Mouse (Mus musculus) forebrain, embryonic 16.5 days (tissue): ENCODE data around the gene Cfap58. TPM values are rescaled to one million over a fixed set of nuclear protein-coding genes. Genes with fewer than 3 reads are reported as not detected.

Experiments used
- ATAC-seq: fragments of 200-750 bp; cut with Nextera tagmentation; 2 replicates; pipeline ENCODE4 v1.8.0; 2017; ENCODE audit warnings: mild to moderate bottlenecking, moderate library complexity
- H3K27ac ChIP-seq: fragments of 300-500 bp; sonication (generic); 2 replicates; pipeline ENCODE4 v1.5.1; 2014; ENCODE audit warnings: low read length, control low read depth
- H3K27me3 ChIP-seq: fragments of 300-500 bp; sonication (generic); replicated peaks from 2 replicates; pipeline ENCODE4 v1.6.1; 2014; ENCODE audit warnings: low read length; ENCODE audit not compliant: control insufficient read depth, insufficient read depth
- H3K36me3 ChIP-seq: fragments of 300-500 bp; sonication (generic); 2 replicates; pipeline ENCODE4 v1.6.1; 2014; ENCODE audit not compliant: control insufficient read depth, insufficient read depth
- H3K4me1 ChIP-seq: fragments of 300-500 bp; sonication (generic); replicated peaks from 2 replicates; pipeline ENCODE4 v1.6.1; 2014; ENCODE audit warnings: low read length; ENCODE audit not compliant: control insufficient read depth, insufficient read depth
- H3K4me2 ChIP-seq: fragments of 300-500 bp; sonication (generic); 2 replicates; pipeline ENCODE4 v1.6.1; 2014; ENCODE audit warnings: mild to moderate bottlenecking, low read length, control low read depth
- H3K4me3 ChIP-seq: fragments of 300-500 bp; sonication (generic); replicated peaks from 2 replicates; pipeline ENCODE4 v1.5.1; 2014; ENCODE audit warnings: mild to moderate bottlenecking, low read length, control low read depth
- H3K9ac ChIP-seq: fragments of 300-500 bp; sonication (generic); replicated peaks from 2 replicates; pipeline ENCODE4 v1.6.1; 2014; ENCODE audit warnings: low read depth, low read length, control low read depth
- H3K9me3 ChIP-seq: fragments of 300-500 bp; sonication (generic); 2 replicates; pipeline ENCODE4 v1.6.1; 2016; ENCODE audit warnings: low read length; ENCODE audit not compliant: control insufficient read depth
- WGBS: fragments of 180-500 bp; shearing (Covaris S2); extraction: QIAGEN DNeasy Blood & Tissue Kit; methylation state at CpG from one replicate; pipeline ENCODE4 v1.1.7; 2014; 5-methylcytosine and 5-hydroxymethylcytosine counted together
- polyA plus RNA-seq: library from polyadenylated mRNA; unstranded; fragments of >200 nt; fragmentation: Nextera tagmentation; extraction: Ambion mirVana; gene quantifications from 2 replicates; pipeline ENCODE4 v1.2.1, GENCODE M21; 2015

The Cfap58 gene
- polyA plus RNA-seq, 1 experiment from 2014 or later: 0.33 TPM

DNA sequence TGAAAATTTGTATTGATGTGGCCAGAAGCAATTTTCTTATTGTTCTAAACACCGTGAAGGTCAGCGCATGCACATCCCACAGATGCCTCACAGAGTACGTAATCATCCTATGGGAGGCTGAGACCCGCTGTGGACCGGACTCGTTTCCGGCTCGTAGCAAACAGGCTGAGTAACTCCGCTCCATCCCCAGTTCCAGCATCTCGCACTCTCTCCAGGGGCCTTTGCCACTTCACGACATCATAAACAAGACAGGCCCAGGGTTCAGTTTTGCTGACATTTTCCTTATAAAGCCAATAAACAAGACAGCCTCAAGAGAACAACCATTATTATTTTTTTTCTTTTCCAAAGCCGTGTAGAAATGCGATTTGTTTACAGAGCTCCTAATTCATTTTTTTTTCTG lies 82.6 kb downstream of the Cfap58 start:
- Histone ChIP-seq H3K4me3 (no peak overlapping the region), H3K27ac (no peak overlapping the region), H3K9me3 (no peaks in the 10 kb centered on the region), H3K4me1 (no peaks in the 10 kb centered on the region; the same call in 1 of the 2 replicates), H3K4me2 (no peak overlapping the region), H3K9ac (no peak overlapping the region), H3K27me3 (no peaks in the 10 kb centered on the region), H3K36me3 (no peaks in the 10 kb centered on the region)
- no peak for ATAC-seq
- WGBS: 74% methylated on average over 13 of the region's 13 CpGs

- H3K27ac ChIP-seq: no peak overlapping the region
- 60% methylated on average over 15 of the region's 15 CpGs for WGBS
- no peaks in the 10 kb centered on the region for H3K27me3 ChIP-seq
- no peak overlapping the region for H3K4me2 ChIP-seq
- H3K9me3 ChIP-seq: no peaks in the 10 kb centered on the region
- no peak overlapping the region for H3K4me3 ChIP-seq
- H3K36me3 ChIP-seq: no peaks in the 10 kb centered on the region
- 0 out of 2 replicates have a peak, but pooled peaks have one; percentile 18 for ATAC-seq
- H3K9ac ChIP-seq: no peak overlapping the region
- H3K4me1 ChIP-seq: no peaks in the 10 kb centered on the region
These were observed 84.0 kb downstream of the Cfap58 start for GRCm38 (mm10) chr19:48021435-48021834.

GRCm38 (mm10) chr19:48022763-48023162 lies 85.3 kb downstream of the Cfap58 start:
- H3K4me2 ChIP-seq: no peak overlapping the region
- H3K27ac ChIP-seq: no peak overlapping the region
- H3K9me3 ChIP-seq: no peaks in the 10 kb centered on the region
- no peaks in the 10 kb centered on the region for H3K4me1 ChIP-seq
- H3K36me3 ChIP-seq: no peaks in the 10 kb centered on the region
- WGBS: 60% methylated on average over 5 of the region's 5 CpGs
- no peaks in the 10 kb centered on the region for H3K27me3 ChIP-seq
- H3K4me3 ChIP-seq: no peak overlapping the region
- H3K9ac ChIP-seq: no peak overlapping the region
- ATAC-seq: no peak

- H3K9ac ChIP-seq: no peak overlapping the region
- no peak overlapping the region for H3K27ac ChIP-seq
- 90% methylated on average over 10 of the region's 10 CpGs for WGBS
- no peaks in the 10 kb centered on the region for H3K36me3 ChIP-seq
- H3K4me1 ChIP-seq: no peaks in the 10 kb centered on the region
- H3K9me3 ChIP-seq: no peaks in the 10 kb centered on the region
- H3K27me3 ChIP-seq: no peaks in the 10 kb centered on the region
- H3K4me3 ChIP-seq: no peak overlapping the region
- no peak overlapping the region for H3K4me2 ChIP-seq
- no peak for ATAC-seq
These were observed 86.3 kb downstream of the Cfap58 start for GRCm38 (mm10) chr19:48023726-48024125.

- ATAC-seq: no peak
- H3K9me3 ChIP-seq: no peaks in the 10 kb centered on the region
- H3K27ac ChIP-seq: no peak overlapping the region
- no peaks in the 10 kb centered on the region for H3K36me3 ChIP-seq
- H3K4me2 ChIP-seq: no peak overlapping the region
- 82% methylated on average over 8 of the region's 8 CpGs for WGBS
- H3K27me3 ChIP-seq: no peaks in the 10 kb centered on the region
- H3K4me3 ChIP-seq: no peak overlapping the region
- H3K9ac ChIP-seq: no peak overlapping the region
- H3K4me1 ChIP-seq: no peaks in the 10 kb centered on the region
These were observed 87.9 kb downstream of the Cfap58 start for GRCm38 (mm10) chr19:48025366-48025765.

GRCm38 (mm10) chr19:48026882-48027281 lies 89.4 kb downstream of the Cfap58 start:
- 85% methylated on average over 2 of the region's 2 CpGs for WGBS
- H3K9me3 ChIP-seq: no peaks in the 10 kb centered on the region
- H3K36me3 ChIP-seq: no peaks in the 10 kb centered on the region
- no peak overlapping the region for H3K27ac ChIP-seq
- H3K4me1 ChIP-seq: no peaks in the 10 kb centered on the region
- no peak overlapping the region for H3K4me2 ChIP-seq
- H3K4me3 ChIP-seq: no peak overlapping the region
- no peak for ATAC-seq
- H3K9ac ChIP-seq: no peak overlapping the region
- H3K27me3 ChIP-seq: no peaks in the 10 kb centered on the region

GRCm38 (mm10) chr19:48039554-48039953 lies 102.1 kb downstream of the Cfap58 start:
- no peak overlapping the region for H3K9ac ChIP-seq
- H3K4me1 ChIP-seq: no peaks in the 10 kb centered on the region
- H3K27me3 ChIP-seq: no peaks in the 10 kb centered on the region
- no peaks in the 10 kb centered on the region for H3K36me3 ChIP-seq
- H3K4me2 ChIP-seq: no peak overlapping the region
- no peak for ATAC-seq
- no peak overlapping the region for H3K27ac ChIP-seq
- H3K9me3 ChIP-seq: no peaks in the 10 kb centered on the region
- H3K4me3 ChIP-seq: no peak overlapping the region
- 92% methylated on average over 8 of the region's 8 CpGs for WGBS

- 93% methylated on average over 7 of the region's 7 CpGs for WGBS
These were observed 109.8 kb downstream of the Cfap58 start for GRCm38 (mm10) chr19:48047315-48047714.

DNA sequence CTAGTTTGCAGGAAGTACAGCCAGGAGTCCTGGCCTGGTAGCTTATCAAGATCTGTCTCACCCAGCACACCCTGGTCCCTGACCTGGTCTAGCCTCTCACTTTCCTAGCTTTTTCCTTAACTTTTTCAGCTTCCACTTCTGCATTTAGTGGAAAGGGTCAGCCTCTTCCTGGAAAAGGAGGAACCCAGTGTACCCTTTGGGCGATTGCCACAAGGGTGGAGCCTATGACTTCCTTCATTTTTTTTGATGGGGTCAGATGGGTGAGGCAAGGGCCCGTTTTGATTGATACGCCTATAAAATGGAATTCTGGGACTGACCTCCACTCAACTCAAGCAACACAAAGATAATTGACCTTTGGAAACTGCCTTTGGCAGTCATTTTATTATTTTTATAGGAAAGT lies 111.9 kb downstream of the Cfap58 start:
- ATAC-seq: no peak
- no peaks in the 10 kb centered on the region for H3K27me3 ChIP-seq
- H3K27ac ChIP-seq: no peak overlapping the region
- H3K4me1 ChIP-seq: no peaks in the 10 kb centered on the region
- no peaks in the 10 kb centered on the region for H3K9me3 ChIP-seq
- no peak overlapping the region for H3K4me2 ChIP-seq
- 83% methylated on average over 3 of the region's 3 CpGs for WGBS
- H3K4me3 ChIP-seq: no peak overlapping the region
- no peak overlapping the region for H3K9ac ChIP-seq
- H3K36me3 ChIP-seq: no peaks in the 10 kb centered on the region

More at GRCm38 (mm10) chr19:48047315-48047714, 109.8 kb downstream of the Cfap58 start:
- no peak overlapping the region for H3K4me3 ChIP-seq
- H3K9ac ChIP-seq: no peak overlapping the region
- no peaks in the 10 kb centered on the region for H3K4me1 ChIP-seq
- no peak overlapping the region for H3K4me2 ChIP-seq
- no peak for ATAC-seq
- H3K27ac ChIP-seq: no peak overlapping the region
- H3K27me3 ChIP-seq: no peaks in the 10 kb centered on the region
- H3K36me3 ChIP-seq: no peaks in the 10 kb centered on the region
- no peaks in the 10 kb centered on the region for H3K9me3 ChIP-seq

DNA sequence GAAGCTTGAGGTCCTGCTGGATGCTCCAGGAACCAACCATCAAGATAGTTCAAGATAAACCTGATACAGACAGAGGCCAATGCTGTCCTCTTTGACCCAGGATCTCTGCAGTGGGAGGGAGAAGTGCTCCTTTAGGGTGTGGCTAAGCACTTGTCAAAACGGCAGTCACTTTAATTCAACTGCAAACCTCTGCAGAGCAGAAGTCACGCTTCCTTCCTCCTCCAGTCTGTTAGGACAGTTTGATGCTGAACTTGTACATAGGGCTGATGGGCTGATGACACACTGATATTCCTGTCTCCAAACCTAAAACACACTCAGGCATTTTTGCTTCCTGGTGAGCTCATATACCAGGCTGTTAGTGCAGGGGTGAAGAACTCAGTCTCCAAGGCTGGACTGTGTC lies 125.8 kb downstream of the Cfap58 start:
- Histone ChIP-seq H3K9me3 (no peaks in the 10 kb centered on the region), H3K36me3 (no peaks in the 10 kb centered on the region), H3K4me2 (no peak overlapping the region), H3K4me3 (no peak overlapping the region), H3K9ac (no peak overlapping the region), H3K4me1 (no peaks in the 10 kb centered on the region; the same call in 1 of the 2 replicates), H3K27ac (no peak overlapping the region), H3K27me3 (no peaks in the 10 kb centered on the region)
- ATAC-seq: no peak
- WGBS: 83% methylated on average over 2 of the region's 2 CpGs
